Mouse (Mus musculus) heart, adult 2 months (tissue): ENCODE measurements around the gene Sorcs2.

Experiments
- CTCF ChIP-seq: fragments of 200-600 bp; IDR thresholded peaks from 2 replicates; pipeline ENCODE4 v1.8.1; 2022; ENCODE audit warnings: antibody characterized with exemption, mild to moderate bottlenecking, moderate library complexity
- EP300 ChIP-seq: fragments of 200-500 bp; IDR thresholded peaks from 2 replicates; pipeline ENCODE4 v1.6.1; 2011; ENCODE audit warnings: low read depth, low read length, control low read depth; ENCODE audit not compliant: insufficient read depth
- POLR2A ChIP-seq: fragments of 200-500 bp; IDR thresholded peaks from 2 replicates; pipeline ENCODE4 v1.6.1; 2011; ENCODE audit warnings: mild to moderate bottlenecking, low read depth, low read length, control low read depth; ENCODE audit not compliant: insufficient read depth

DNA sequence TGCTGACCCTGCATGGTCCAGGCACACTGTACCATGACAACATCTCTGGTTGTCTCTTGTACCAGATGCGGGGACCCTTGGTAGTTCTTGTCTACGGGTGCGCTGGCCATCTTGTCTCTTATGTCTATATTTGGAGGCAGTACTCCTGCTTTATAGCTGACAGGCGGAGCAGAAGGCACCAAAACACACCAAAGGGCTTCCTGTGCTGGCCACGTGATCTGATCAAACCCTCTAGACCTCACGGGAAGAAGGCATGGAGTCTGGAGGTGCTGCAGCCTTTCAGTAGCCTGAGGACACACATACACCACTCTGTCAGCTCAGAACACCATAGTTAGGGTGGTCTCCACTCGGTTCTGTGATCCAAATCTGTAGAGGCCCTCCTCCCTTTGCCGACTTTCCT is 391.8 kb downstream of the Sorcs2 start:
- no peak for TF ChIP-seq CTCF
- TF ChIP-seq EP300: no peak
- no peak for TF ChIP-seq POLR2A
